Mouse (Mus musculus) adrenal gland, adult (tissue): ENCODE measurements around the gene Pstk.
A peak's percentile ranks its signal among the peaks of the same experiment; 100 is the strongest.
"Not testable (repeated sequence)": the region's sequence is repeated elsewhere in the genome, so short reads cannot be mapped to it uniquely, and the experiment has no call there.

ENCODE experiments used
- DNase-seq, 2 experiments: peaks; one replicate each; pipeline ENCODE4 v3.0.0; 2022 to 2023; ENCODE audit warnings: low spot score in 1 of 2; ENCODE audit not compliant: inconsistent age in 2 of 2

The Pstk gene

DNA sequence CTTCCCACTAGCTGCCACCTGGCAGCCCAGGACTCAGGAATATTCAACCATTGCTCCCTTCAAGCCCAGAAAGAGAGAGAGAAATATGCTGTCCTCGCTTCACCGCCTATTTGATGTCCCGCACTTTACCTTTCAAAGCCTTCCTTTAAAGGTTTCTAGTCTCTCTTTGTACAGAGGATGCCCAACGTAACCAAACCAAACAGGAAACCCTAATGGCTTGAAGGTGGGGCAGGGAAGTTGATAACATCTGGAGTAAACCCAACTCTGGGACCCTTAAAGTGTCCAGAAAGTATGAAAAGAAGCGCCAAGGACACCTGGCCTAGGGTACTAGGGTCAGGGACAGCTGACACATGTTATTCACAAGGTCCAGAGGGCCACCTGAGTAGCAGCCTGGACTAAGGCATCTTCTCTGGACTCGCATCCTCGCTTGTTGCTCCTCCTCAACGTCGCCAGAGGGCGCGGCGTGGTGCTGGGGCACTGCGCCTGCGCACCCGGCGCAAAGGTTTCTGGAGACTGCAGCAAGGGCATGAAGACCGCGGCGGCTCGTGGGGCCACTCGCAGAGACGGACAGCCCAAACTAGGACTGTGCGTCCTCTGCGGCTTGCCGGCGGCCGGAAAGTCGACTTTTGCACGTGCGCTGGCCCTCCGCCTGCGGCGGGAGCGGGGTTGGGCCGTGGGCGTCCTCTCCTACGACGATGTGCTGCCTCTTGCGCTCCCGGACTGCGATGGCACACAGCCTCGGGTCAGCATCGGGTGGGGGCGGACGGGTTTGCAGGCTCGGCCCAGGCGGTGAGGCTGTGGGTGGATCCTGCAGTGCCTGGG is at the start of gene Pstk:
TSS of gene Pstk (plus strand) at position 494 of the 822 bp plus-strand sequence.
- DNase-seq: peak; percentile 93 to 97

DNA sequence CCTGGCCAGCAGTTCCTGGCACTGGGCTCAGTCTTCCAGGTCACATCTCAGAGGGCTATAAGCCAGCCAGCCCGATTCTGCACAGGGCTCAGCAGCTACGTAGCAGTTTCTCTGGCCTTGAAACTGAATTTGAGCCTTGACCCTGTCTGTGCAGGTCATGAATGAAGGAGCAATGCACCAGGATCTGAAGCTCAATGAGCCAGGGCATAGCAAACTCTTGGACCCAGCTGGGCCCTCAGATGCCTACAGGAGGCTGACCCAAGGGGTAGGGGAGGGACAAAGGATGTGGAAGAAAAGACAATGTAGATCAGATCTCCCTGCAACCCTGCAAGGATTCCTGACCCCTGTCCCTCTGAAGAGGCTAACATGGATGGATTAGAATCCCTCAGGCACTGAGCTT is 48.7 kb upstream of the Pstk start, which contains the start of gene Cuzd1:
TSS of gene Cuzd1 (minus strand) at position 101 of the 400 bp plus-strand sequence.
- no peak for DNase-seq

DNA sequence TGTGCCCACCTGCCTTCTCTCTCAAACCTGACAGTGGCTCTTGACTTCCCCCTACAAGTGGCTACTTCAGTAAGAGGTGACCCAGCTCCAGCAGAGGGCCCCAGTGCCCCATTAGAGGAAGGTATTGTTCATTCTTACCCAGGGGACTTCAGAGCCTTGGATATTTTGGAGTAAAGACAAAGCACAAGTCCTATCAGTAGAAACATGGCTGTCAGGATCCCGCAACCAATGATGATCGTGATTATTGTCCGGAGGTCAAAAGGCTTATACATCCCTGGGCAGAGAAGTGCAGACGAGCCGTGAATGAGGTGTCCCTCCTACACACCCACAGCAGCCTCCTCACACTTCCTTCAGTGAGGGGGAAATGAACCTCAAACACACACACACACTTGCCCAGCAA is 43.9 kb upstream of the Pstk start:
- no peak for DNase-seq

DNA sequence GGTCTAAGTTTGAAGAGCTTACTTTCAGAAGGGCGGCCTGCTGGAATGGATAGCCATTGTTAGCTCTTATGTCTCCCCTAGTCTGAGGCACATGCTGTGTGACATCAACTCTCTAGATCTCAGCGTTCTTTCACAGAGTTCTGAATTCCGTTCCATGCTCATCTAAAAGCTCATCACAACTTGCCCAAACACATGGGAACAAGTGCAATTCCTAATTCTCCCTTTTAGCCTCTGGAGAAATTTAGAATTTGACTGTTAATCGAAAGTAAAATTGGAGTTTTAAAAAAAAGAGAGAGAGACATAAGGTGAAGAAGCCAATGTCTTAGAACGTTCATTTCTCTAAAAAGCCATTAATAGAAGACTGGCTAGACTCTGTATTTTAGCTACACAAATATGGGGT is 41.5 kb upstream of the Pstk start, which contains the start of gene Fam24b:
TSS of gene Fam24b (minus strand) at position 101 of the 400 bp plus-strand sequence.
- no peak for DNase-seq

DNA sequence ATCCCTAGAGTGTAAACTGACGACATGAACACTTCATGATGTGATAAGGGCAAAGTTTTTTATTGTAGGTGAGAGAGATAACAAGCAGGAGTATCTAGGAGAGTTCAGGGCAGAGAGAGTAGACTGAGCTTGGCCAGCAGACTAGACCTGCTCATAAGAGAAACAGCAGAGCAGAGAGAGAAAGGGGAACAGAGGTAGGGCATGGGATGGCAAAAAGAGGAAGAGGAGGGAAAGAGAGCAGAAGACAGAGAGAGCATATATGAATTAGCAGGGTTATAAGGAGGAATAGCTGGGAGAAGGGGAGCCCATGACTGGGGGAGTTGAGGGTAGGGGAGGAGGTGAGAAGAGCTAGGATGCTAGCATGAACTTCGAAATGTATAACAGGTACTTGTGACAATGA is 39.3 kb upstream of the Pstk start:
- DNase-seq: no peak

DNA sequence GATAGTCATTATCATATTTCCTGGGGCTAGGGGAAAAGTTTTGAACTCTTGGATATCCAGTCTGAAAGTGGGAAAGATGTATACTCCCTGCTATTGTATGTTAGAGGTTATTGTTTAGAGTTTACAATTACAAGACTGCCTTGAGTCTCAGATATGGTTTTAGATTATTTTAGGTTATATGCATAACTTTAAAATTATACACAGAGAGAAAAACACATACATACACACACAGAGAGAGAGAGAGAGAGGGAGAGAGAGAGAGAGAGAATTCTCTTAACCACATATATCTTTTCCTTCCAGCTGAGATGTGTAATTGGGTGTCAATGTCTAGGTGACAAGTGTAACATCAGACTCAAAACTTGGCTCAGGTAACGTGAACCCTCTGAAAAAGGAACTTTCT is 37.4 kb upstream of the Pstk start, which contains the start of gene Fam24a:
TSS of gene Fam24a (plus strand) at position 301 of the 400 bp plus-strand sequence.
- no peak for DNase-seq

DNA sequence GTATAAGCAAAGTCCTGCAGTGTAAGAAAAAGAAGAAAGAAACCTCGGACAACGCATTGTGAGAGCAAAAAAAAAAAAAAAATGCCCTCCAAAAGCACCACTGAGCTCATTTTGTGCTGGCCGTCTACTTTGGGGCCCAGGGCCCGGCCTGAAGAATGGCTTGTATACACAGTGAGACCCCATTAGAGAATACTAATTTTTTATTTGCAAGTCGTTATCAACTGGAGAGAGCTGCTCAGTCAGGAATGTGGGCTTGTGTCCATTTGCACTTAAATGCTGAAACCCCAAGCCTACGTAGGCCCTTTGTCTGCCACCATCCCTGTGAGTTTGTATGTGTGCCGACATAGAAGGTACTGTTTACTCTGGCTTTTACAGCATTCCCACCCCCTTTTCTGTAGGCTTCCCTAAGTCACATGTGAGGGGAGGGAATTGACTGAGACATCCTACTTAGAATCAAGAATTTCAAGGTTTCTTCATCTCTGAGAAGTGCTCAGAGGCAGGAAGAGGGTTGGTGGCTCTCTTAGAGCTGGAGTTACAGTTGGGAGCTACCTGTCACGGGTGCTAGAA is 33.4 kb upstream of the Pstk start:
- DNase-seq: no peak

GRCm38 (mm10) chr7:131345856-131346541 is 24.9 kb upstream of the Pstk start:
- no peak for DNase-seq

GRCm38 (mm10) chr7:131356105-131356504 is 14.8 kb upstream of the Pstk start:
- no peak for DNase-seq

DNA sequence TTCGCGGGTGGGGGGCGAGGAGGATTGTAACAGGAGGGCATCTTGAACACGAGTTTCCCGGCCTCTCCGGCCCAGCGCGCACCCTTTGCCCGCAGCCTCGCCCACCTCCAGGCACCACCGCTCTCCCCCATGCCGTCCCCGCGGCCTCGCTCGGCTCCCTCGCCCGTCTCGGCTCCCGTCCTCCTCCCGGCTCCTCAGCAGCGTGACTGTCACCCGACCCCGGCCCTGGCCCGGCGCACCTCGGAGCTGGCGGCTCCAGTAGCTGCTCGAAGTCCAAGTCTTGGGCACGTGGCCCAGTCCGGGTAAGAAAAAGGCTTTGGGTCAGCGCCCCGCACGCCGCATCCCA is 8.7 kb upstream of the Pstk start:
- DNase-seq: no peak

- peak; percentile 96 to 98 for DNase-seq
Observed at GRCm38 (mm10) chr7:131362615-131363300, 8.2 kb upstream of the Pstk start, which contains the start of gene 2310057M21Rik. Gene 2310057M21Rik (minus strand): TSS chr7:131362759.

- DNase-seq: no peak
Observed at GRCm38 (mm10) chr7:131364131-131364530, 6.8 kb upstream of the Pstk start.

GRCm38 (mm10) chr7:131371470-131371860 is 524 bp downstream of the Pstk start:
- no peak for DNase-seq

- peak in 1 of 2 experiments; percentile 38 for DNase-seq
Observed at GRCm38 (mm10) chr7:131371880-131372651, 1.1 kb downstream of the Pstk start.

DNA sequence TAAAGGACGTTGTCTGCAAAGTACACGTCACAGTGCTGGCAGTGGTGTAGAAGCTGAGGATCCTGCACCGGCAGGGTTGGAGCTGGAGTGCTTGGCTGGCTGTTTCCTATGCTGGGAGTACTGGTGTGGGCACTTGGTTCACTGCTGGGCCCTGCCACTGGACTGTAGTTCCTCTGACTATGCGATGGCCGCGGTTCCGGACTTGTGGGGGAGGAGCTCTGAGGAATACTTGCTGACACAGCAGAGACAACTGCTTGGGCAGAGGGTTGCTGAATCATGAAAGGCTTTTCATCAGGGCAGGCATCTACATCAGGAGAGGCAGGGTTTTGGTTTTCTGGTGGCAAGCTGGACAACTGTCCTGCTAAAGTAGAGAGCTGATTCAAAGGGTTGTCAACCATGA is 20.8 kb downstream of the Pstk start:
- not testable (repeated sequence) for DNase-seq

- no peak for DNase-seq
Observed at GRCm38 (mm10) chr7:131409321-131409987, 38.5 kb downstream of the Pstk start.

DNA sequence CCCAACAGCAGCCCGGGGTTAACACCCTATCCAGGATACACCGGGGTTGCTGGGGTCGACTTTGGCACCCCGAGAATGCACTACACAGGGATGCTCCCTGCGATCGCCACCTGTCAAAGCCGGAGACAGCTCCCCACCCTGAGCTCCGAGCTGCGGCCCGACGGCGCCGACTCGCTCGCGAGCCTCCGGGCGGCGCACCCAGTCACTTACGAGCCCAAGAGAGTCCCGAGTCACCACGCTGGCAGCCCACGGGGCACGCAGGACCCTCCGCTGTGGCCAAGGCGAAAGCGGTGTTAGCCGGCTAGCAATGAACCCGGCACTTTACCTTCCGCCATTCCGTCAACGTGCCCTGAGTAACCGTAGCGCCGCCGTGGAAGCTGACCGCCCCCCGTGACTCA is 39.0 kb downstream of the Pstk start:
- no peak for DNase-seq

- DNase-seq: peak; percentile 99 to 100
Observed at GRCm38 (mm10) chr7:131410416-131411058, 39.6 kb downstream of the Pstk start, which contains the start of the genes Ikzf5 and Acadsb. Gene Ikzf5 (minus strand): TSS chr7:131410521. Gene Acadsb (plus strand): TSS chr7:131410601.
